Mouse (Mus musculus): ENCODE data around the gene Eif2b3.

- TF ChIP-seq RCOR1 (conservative IDR thresholded peaks at IDR 0.05; ENCODE audit: low read depth, low read length) (no peak), EP300 (IDR thresholded peaks at IDR 0.05; ENCODE audit: low read length) (no peak), MAFK (IDR thresholded peaks at IDR 0.05; ENCODE audit: insufficient replicate concordance, low read length) (no peak), TCF12 (IDR thresholded peaks at IDR 0.05; ENCODE audit: low read depth, low read length) (no peak), JUND (conservative IDR thresholded peaks at IDR 0.05; ENCODE audit: low read depth, low read length) (no peak), CTCF (conservative IDR thresholded peaks at IDR 0.05 in 1 of 2, IDR thresholded peaks at IDR 0.05 in 1 of 2; ENCODE audit: low read depth in 2 of 2, low read length in 2 of 2) (no peak), POLR2AphosphoS2 (IDR thresholded peaks at IDR 0.05; ENCODE audit: low read depth, low read length) (no peak), POLR2A (IDR thresholded peaks at IDR 0.05; ENCODE audit: low read depth, low read length) (no peak), KAT2A (IDR thresholded peaks at IDR 0.05; ENCODE audit: insufficient replicate concordance, low read length) (no peak)
Observed at GRCm38 (mm10) chr4:117120052-117120444, 100.8 kb downstream of the Eif2b3 start.
